Mouse (Mus musculus) thymus, adult 18-20 months (tissue): ENCODE measurements around the gene Frmd6.

ENCODE experiments used
- DNase-seq, 2 experiments: peaks; one replicate each; pipeline ENCODE4 v3.0.0; 2022; ENCODE audit warnings: mixed read lengths in 2 of 2

The Frmd6 gene

GRCm38 (mm10) chr12:70906867-70907266 lies 81.6 kb downstream of the Frmd6 start:
- DNase-seq = no peak

GRCm38 (mm10) chr12:70907651-70908050 lies 82.3 kb downstream of the Frmd6 start:
- DNase-seq = no peak

- DNase-seq = no peak
Measured at GRCm38 (mm10) chr12:70908076-70908475, 82.8 kb downstream of the Frmd6 start.

GRCm38 (mm10) chr12:70910241-70910720 lies 85.0 kb downstream of the Frmd6 start:
- DNase-seq = peak; percentile 59 to 60

- peak; percentile 39 to 55 for DNase-seq
Measured at GRCm38 (mm10) chr12:70911029-70911428, 85.7 kb downstream of the Frmd6 start.

- DNase-seq = no peak
Measured at GRCm38 (mm10) chr12:70911676-70912379, 86.5 kb downstream of the Frmd6 start.

- peak; percentile 66 to 73 for DNase-seq
Measured at GRCm38 (mm10) chr12:70913429-70913828, 88.1 kb downstream of the Frmd6 start.

GRCm38 (mm10) chr12:70914387-70914786 lies 89.1 kb downstream of the Frmd6 start:
- DNase-seq = no peak

- no peak for DNase-seq
Measured at GRCm38 (mm10) chr12:70929781-70930180, 104.5 kb downstream of the Frmd6 start.

GRCm38 (mm10) chr12:70937150-70937549 lies 111.8 kb downstream of the Frmd6 start:
- no peak for DNase-seq

- peak; percentile 81 to 85 for DNase-seq
Measured at GRCm38 (mm10) chr12:70937571-70938384, 112.5 kb downstream of the Frmd6 start, which contains the start of gene Actr10. Actr10 (plus strand) TSS chr12:70937857.

- peak; percentile 50 to 68 for DNase-seq
Measured at GRCm38 (mm10) chr12:70940806-70941205, 115.5 kb downstream of the Frmd6 start.

- no peak for DNase-seq
Measured at GRCm38 (mm10) chr12:70944181-70944580, 118.9 kb downstream of the Frmd6 start.

- DNase-seq = no peak
Measured at GRCm38 (mm10) chr12:70946585-70947256, 121.4 kb downstream of the Frmd6 start.
